Mouse (Mus musculus): ENCODE results near the gene Ccdc88a.

- TF ChIP-seq CTCF (IDR thresholded peaks at IDR 0.05; ENCODE audit: borderline replicate concordance, insufficient read depth, low read depth, low read length) (no peak), POLR2A (IDR thresholded peaks at IDR 0.05; ENCODE audit: borderline replicate concordance, insufficient read depth, low read length) (no peak)
Measured at GRCm38 (mm10) chr11:29504899-29505625, 131.6 kb downstream of the Ccdc88a start.
